Mouse (Mus musculus) layer of hippocampus, adult 8-10 months (tissue): Measurements from ENCODE around the gene Slc15a1. TPM values are rescaled to one million over a fixed set of nuclear protein-coding genes. Genes with fewer than 3 reads are reported as not detected.
A peak's percentile ranks its signal among the peaks of the same experiment; 100 is the strongest.

Source experiments
- DNase-seq, 2 experiments: peaks; one replicate each; pipeline ENCODE4 v3.0.0; 2022; ENCODE audit warnings: low spot score in 2 of 2
- total RNA-seq, 4 experiments: library from RNA; stranded (reverse); gene quantifications; 2 replicates each; pipeline ENCODE4 v1.2.4; 2022

The Slc15a1 gene
- total RNA-seq, 4 experiments from 2014 or later, result not detected

- DNase-seq, result no peak
Measured at GRCm38 (mm10) chr14:121493712-121494111, 11.3 kb downstream of the Slc15a1 start.

DNA sequence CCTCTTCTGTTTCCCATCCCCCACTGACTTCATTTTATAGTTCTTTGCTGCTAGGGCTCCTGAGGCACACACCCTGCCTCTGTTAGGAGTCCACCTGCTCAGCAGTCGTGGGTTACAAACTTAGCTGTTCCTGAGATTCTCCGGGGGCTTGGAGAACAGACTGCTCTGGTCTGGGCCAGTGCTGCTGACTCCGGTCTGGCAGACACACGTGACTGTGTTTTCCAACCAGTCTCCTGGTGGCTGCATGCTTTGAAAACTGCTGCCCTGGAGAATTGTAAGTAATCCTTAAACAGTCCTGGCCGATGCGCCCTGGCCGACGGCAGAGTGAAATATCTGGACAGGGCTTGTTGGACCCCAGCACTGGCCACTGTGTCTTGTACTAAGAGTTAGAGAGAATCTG is 12.7 kb downstream of the Slc15a1 start:
- DNase-seq, result no peak

GRCm38 (mm10) chr14:121485722-121486121 is 19.3 kb downstream of the Slc15a1 start:
- no peak for DNase-seq

DNA sequence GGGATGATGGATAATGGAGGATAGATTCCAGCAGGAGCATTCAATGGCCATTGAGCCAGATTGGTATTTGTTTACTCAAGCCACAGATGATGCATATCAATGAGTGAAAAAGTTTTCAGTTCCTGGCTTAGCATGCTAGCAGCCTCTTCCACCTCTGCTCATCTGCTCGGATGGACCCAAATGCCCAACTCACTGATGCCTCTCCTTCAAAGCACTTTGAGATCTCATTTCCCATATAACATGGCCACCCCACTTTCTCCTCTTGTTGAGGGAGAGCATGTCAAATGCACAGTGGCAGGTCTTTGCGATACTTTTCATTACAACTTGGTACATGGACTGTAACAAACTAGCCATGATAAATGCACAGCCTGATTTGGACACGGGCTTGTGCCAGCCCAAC is 20.6 kb downstream of the Slc15a1 start:
- DNase-seq, result no peak

- DNase-seq, result no peak
Measured at GRCm38 (mm10) chr14:121482181-121482580, 22.9 kb downstream of the Slc15a1 start.

DNA sequence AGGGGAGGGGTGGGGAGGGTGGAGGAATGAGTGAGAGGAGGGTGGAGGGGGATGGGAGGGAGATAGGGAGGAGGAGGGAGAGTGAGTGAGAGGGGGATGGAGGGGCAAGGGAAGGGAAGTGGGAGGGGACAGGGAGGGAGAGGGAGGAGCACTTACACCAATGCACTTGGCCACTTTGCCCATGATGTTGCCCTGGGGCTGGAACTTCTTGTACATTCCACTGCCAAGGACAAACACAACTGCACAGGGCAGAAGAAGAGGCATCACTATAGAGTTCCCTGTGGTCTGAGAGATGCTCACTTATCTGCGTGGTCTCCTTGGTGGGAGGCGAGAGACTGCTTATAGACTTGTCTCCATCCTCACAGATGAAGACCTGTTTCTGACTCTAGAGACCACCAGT is 23.5 kb downstream of the Slc15a1 start:
- no peak for DNase-seq

DNA sequence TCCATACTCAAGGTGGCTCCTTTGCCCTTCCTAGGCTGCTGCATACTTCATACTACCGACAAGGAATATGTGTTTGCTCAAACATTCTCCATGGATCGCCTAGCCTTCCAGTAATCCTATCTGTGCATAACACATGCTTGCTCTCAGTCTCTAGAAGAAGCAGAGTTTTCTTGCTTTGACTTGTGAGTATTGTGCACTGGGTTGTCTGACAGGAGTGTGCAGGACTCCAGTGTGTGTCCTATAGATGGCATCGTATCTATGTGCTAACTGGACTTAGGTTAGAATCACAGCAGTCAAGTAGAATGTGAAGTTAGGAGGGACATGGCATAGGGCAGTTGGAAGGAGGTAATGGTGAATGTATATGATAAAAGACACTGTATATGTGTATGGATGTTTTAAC is 26.0 kb downstream of the Slc15a1 start:
- no peak for DNase-seq

- DNase-seq, result no peak
Measured at GRCm38 (mm10) chr14:121477925-121478693, 26.9 kb downstream of the Slc15a1 start.

- no peak for DNase-seq
Measured at GRCm38 (mm10) chr14:121473869-121474268, 31.2 kb downstream of the Slc15a1 start.

- DNase-seq, result no peak
Measured at GRCm38 (mm10) chr14:121471545-121472121, 33.4 kb downstream of the Slc15a1 start.

DNA sequence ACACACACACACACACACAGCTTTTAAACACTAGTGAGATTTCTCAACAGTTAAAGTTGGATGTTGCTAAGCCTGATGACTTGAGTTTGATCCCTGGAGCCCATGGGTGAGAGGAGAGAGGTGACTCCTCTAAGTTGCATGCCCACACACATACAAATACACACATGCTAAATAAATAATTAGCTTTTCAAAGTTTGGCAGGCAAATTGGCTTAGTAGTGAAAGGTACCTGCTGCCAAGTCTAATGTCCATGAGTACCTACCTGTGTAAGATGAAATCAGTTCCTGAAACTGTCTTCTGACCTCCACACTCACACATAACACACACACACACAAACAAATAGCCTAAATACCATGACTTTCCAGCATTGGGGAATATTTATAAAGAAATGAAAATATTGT is 35.5 kb downstream of the Slc15a1 start:
- DNase-seq, result no peak

GRCm38 (mm10) chr14:121467646-121468045 is 37.4 kb downstream of the Slc15a1 start:
- no peak for DNase-seq

GRCm38 (mm10) chr14:121466501-121466900 is 38.6 kb downstream of the Slc15a1 start:
- no peak for DNase-seq

- no peak for DNase-seq
Measured at GRCm38 (mm10) chr14:121464318-121464717, 40.7 kb downstream of the Slc15a1 start.

- DNase-seq, result no peak
Measured at GRCm38 (mm10) chr14:121462756-121463155, 42.3 kb downstream of the Slc15a1 start.

- DNase-seq, result no peak
Measured at GRCm38 (mm10) chr14:121460966-121461365, 44.1 kb downstream of the Slc15a1 start.

DNA sequence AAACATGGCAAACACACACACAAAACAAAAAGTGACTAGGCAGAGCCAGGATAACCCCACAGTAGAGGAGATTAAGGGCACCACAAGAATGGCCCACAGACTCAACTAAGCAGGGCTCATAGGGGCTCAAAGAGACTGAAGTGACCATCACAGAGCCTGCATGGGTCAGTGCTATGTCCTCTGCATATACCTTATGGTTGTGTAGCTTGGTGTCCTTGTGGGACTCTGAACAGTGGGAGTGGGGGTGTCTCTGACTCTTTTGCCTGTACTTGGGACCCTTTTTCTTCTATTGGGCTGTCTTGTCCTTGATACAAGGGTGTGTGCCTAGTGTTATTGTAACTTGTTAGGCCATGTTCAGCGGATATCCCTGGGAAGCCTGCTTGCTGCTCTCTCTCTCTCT is 46.5 kb downstream of the Slc15a1 start:
- no peak for DNase-seq

DNA sequence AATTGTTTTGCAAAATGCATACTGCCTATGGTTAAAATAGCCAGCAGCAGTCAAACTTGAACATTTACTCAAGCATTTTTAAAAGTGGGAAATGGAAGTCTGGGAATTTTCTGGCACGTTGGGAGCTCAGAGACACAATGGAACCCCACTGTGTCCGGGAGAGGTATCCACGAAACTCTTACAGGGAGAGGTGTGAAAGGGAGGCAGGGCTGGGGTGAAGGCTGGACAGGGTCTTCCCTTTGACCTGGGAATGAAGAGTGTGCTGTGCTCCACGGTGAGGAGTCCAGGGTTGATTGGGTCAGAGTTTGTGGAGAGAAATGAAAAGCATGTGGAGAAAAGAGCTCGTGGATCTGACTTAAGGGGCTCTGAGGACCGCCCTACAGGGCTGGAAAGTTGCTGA is 47.5 kb downstream of the Slc15a1 start:
- DNase-seq, result no peak

DNA sequence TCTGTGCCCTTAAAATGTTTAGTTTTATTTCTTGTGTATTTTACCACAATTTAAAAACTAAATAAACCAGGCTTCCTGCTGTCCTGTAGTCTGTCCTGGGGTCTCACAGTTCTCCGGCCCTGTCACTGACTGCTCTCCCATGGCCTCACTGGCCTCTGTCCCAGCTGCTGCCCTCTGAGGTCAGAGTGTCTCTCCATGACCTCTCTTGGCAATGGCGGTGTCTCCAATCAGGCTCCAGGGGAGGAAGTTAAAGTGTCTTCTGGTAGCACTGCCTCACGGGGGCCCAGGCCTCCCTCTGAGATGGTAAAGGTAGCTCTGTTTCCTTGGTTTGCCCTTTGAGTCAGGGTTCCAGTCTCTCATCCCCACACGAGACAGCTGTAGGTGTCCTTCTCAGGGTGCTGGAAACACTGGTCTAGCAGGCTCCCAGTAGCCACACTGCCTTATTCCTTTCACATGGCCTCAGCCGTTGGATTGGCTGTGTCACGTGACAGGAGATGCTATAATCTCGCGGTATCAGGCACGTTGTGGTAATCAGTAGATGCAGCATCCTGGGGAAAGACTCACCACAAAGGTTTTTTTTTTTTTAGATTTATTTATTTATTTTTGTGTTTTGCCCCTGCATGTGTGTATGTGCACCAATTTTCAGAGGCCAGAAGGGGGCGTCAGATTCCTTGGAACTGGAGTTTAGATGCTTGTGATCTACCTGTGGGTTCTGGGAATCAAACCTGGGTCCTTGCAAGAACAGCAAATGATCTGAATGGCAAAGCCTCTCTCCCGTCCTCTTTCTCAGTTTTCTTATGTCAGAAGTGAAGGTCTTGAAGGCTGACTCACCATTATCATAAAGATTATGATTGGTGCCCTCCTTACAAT is 48.4 kb downstream of the Slc15a1 start:
- no peak for DNase-seq

- DNase-seq, result no peak
Measured at GRCm38 (mm10) chr14:121455976-121456375, 49.1 kb downstream of the Slc15a1 start.

GRCm38 (mm10) chr14:121455527-121455926 is 49.5 kb downstream of the Slc15a1 start:
- DNase-seq, result peak; percentile 17 to 72

- no peak for DNase-seq
Measured at GRCm38 (mm10) chr14:121453130-121453529, 51.9 kb downstream of the Slc15a1 start.
